Mouse (Mus musculus) spleen, postnatal 4 days (tissue): ENCODE data around the gene Caln1.

Experiments
- DNase-seq, 2 experiments: peaks; one replicate each; pipeline ENCODE4 v3.0.0; 2022; ENCODE audit warnings: low spot score in 2 of 2

Gene Caln1

GRCm38 (mm10) chr5:130394386-130394785, 25.1 kb downstream of the Caln1 start:
- no peak for DNase-seq

GRCm38 (mm10) chr5:130395142-130395541, 25.9 kb downstream of the Caln1 start:
- DNase-seq = no peak

- no peak for DNase-seq
These were observed 31.1 kb downstream of the Caln1 start for GRCm38 (mm10) chr5:130400136-130400917.

DNA sequence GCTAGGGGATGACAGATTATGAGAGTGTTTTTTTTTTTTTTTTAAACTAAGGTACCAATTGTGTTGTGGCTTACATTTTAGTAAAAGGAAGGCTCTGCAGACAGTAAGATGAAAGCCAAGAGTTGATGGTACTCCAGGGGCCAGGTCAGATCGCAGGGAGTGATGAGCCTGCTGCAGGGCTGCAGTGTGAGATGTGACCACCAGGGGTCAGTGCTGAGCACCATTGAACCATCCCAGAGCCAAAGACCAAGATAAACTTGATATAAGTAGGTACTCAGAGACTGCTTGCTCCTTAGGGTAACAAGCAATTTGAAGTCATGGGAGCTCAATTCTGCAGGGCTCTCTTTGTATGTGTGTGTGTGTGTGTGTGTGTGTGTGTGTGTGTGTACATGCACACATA, 35.9 kb downstream of the Caln1 start:
- DNase-seq = peak in 1 of 2 experiments; percentile 64

DNA sequence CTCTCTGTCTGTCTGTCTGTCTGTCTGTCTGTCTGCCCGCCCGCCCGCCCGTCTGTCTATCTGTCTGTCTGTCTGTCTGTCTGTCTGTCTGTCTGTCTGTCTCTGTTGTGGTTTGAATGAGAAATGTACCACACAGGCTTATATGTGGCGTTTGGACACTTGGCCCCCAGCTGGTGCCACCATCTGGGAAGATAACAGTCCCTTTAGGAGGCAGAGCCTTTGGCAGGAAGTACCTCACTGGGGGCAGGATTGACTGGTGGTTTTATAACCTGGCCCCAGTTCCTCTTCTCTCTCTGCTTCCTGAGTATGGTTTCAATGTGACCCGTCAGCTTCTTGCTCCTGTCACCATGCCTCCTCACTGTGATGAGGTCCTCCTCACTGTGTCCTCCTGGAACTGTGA, 40.5 kb downstream of the Caln1 start:
- no peak for DNase-seq

DNA sequence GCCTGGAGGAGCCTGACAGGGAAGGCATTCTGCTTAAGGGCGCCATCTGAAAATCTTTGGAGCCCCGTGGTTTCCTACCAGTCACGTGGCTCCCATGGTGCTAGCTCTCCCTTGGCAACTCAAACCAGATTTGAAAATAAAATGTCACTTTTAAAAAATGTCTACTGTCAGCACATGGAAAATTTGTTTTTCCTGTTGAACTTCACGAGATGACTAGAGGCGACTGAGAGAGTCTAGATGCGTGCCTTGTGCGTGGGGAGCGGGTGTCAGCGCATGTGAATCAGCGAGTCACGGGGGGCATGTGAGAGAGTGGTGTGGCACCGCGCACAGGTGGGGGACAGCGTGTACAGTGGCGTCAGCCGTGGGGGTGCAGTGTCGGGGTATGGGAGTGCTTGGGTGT, 42.3 kb downstream of the Caln1 start:
- DNase-seq = no peak

DNA sequence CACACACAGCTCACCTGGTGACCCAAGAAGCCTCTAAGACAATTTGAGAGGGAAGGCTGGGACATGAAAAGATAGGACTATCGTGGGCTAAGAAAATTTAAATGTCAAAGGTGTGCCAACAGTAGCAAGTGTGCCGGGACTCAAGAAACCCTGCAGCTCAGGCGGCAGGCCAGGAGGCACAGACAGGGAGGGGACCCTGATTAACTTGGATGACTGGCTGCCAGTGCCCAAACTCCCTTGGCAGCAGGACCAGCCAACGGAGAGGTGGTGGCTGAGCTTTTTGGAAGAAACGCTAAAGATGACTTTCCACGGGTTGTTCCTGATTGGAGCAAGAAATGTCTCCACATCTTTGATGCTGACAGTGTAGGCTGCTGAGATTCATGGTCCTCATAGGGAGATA, 78.2 kb downstream of the Caln1 start:
- DNase-seq = no peak

- no peak for DNase-seq
These were observed 79.2 kb downstream of the Caln1 start for GRCm38 (mm10) chr5:130448491-130448890.

DNA sequence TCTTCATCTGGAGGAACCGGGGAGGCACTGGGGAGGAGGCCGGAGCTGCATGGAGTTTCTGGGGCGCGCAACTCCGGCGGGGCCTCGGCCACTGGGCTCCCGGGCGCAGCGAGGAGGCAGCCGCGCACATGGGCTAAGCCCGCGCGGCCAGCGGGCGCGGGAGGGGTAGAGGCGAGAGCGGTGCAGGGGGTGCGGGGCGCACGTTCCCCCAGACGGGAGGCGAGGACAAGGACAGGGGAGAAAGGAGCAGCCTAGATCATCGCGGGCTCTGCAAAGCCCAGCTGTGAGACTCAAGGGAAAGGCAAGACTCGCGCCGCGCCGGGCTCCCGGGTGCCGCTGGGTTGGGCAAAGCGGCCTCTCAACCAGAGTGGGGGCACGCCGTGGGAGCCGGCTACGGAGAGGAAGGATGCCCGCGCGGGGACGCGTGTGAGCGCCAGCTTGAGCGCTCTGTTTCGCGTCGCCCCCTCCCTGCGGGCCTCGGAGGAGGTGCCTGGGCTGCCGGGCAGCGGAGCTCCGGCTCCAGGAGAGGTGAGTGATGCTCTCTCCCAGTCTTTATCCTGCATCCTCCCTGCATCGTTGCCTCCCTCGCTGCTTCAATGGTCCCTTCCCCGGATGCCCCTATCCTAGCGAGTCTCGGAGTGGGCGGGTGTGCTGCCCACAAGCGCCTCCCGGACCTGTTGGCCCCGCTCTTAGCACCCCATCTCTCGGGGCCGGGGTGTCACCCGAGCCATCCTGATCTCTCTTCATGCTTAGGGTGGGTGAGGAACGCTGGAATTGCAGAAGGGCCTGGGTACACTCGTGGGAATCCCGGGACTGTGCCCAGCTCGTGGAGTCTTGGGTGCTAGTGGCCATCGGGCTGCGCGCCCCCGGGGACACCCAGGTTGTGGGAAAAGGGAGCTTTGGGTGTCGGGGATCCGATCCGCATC, 79.9 kb downstream of the Caln1 start:
- no peak for DNase-seq

- DNase-seq = no peak
These were observed 80.8 kb downstream of the Caln1 start for GRCm38 (mm10) chr5:130450031-130450541.

GRCm38 (mm10) chr5:130458076-130458475, 88.8 kb downstream of the Caln1 start:
- DNase-seq = no peak

DNA sequence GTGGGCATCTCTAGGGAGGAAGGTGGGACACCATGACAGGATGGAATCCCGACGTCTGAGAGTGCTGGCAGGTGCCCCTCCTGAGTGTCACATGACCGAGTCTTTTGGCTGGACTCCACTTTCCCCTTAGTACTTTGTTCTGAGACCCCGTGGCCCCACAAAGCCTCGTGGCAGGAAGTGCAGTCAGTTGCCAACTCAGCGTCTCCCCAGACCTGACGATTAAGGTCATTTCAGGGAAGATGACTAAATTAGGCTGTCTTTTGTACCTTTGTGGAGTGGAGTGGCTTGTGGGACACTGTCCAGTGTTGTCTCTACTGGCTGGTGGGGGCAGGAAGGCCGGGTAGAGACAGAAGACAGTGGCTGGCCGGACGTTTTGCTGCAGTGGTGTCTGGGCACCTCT, 103.0 kb downstream of the Caln1 start:
- no peak for DNase-seq

GRCm38 (mm10) chr5:130474876-130475275, 105.6 kb downstream of the Caln1 start:
- DNase-seq = no peak

DNA sequence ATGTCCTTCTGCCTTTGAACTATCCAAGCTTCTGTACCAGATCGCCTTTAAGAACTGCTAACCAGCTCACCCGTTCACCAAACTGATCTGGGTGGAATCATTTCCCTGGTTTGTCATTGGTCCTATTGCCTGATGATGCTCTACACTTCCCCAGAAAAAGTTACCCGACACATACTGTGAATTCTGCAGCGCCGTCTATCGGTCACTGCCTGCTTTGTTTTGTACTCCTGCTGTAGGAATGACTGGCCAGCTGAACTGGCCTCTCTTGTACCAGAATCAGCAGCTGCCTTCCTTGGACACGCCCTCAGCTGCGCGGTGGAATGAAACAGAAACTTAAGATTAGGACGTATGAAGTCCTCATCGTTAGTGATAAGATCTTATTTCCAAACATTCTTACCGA, 107.5 kb downstream of the Caln1 start:
- DNase-seq = no peak

DNA sequence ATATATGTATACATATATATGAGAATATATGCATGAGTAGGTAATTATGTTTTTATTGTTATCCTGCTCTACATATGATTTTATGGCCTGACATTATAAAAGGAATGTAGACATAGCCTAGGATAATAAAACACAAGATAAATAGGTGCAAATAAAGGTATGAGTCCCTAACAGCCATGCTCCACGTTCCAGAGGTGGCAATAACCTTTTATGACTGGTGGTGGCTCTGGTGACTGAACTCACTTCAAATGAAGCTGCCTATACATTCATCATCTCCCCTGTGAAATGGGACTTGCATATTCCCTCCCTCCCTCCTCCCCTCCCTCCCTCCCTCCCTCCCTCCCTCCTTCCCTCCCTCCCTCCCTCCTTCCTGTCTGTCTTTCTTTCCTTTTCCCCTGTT, 111.0 kb downstream of the Caln1 start:
- no peak for DNase-seq

- DNase-seq = no peak
These were observed 122.2 kb downstream of the Caln1 start for GRCm38 (mm10) chr5:130491471-130491870.

DNA sequence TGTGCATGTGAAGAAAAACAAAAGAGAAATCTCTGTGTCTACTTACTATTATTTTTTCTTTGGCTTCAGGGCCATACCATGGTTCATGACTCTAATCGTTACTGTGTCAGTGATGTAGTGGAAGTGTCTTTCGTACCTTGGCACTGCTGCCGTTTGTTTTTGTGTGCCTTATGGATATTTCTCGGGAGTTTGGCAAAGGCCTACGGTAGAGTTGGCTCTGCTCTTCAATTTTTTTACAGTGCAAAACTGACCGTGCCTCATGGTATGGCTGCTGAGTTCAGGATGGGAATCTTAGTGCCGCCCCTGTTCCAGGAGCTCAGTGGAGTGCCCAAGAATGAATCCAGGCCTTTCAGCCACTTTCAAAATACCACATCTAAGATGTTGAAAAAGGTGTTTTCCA, 123.0 kb downstream of the Caln1 start:
- no peak for DNase-seq

DNA sequence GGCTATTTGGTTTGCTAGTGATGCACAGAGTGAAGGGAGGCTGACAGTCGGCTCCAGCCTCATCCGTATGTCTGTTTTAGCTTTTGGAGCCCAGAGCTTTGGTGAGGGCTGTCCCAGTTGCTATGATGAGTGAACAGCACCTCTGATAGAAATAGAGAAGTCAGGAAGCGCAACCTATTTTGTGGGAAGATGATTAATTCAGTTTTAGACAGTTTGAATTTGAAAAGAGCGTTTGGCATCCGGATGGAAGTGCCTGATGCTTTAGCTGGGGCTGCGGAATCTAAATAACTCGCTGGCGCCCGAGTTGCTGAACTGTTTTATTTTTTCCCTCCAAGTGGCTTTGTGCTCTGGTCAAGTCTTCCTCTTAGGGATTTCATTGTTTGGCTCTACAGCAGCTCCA, 133.3 kb downstream of the Caln1 start:
- DNase-seq = no peak

- no peak for DNase-seq
These were observed 135.6 kb downstream of the Caln1 start for GRCm38 (mm10) chr5:130504891-130505290.

DNA sequence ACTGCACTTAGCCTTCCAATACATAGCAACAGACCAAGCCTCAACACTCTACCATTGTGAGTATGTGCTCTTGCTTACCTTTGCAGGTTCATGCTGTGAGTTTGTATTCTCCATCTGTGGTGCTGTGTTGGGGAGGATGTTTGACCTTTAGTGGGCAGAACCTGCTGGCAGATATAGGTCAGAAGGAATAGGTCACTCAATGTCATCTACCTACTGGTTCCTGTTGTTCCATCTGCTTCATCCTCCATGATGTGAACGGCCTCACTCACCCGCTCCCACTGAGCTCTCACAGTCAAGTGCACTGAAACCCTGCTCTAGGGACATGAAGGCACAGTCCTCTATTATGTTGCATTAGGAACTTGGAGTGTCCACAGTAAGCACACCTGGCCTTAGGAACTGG, 141.3 kb downstream of the Caln1 start:
- DNase-seq = no peak

GRCm38 (mm10) chr5:130515395-130515794, 146.1 kb downstream of the Caln1 start:
- no peak for DNase-seq

GRCm38 (mm10) chr5:130520527-130520926, 151.3 kb downstream of the Caln1 start:
- no peak for DNase-seq

GRCm38 (mm10) chr5:130527416-130527815, 158.2 kb downstream of the Caln1 start:
- no peak for DNase-seq
